Mouse (Mus musculus) lung, postnatal 0 days (tissue): ENCODE data around the gene Cldn7.

Source experiments
- CTCF ChIP-seq: IDR thresholded peaks from 2 replicates; pipeline ENCODE4 v1.5.1; 2016; ENCODE audit warnings: antibody characterized with exemption, mild to moderate bottlenecking
- EP300 ChIP-seq: IDR thresholded peaks from 2 replicates; pipeline ENCODE4 v1.6.1; 2016; ENCODE audit warnings: antibody characterized with exemption, mild to moderate bottlenecking, control low read depth

DNA sequence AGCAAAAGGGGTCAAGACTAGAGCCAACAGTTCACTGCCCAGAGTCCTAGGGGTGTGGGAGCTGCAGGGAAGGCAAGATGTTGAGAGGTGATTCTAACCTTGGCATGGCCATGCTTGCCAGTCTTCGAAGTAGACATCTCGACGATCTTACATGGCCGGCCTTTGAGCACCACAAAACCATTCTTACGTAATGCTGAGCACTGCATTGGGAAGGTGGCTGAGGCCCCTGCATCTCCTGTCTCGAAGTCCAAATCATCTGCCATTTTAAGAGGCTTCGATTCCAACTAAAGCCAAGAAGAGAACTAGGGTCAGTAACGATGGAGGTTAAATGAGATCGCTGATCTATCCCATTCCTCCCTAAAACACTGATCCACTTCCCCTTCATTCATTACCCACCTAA is 45.5 kb upstream of the Cldn7 start:
- TF ChIP-seq CTCF (no peak), EP300 (no peak)
